Mouse (Mus musculus): ENCODE data around the gene Vac14. TPM values are rescaled to one million over a fixed set of nuclear protein-coding genes. Genes with fewer than 3 reads are reported as not detected.

Gene Vac14
- polyA plus RNA-seq, 1 experiment from 2014 or later: 29.3 TPM

DNA sequence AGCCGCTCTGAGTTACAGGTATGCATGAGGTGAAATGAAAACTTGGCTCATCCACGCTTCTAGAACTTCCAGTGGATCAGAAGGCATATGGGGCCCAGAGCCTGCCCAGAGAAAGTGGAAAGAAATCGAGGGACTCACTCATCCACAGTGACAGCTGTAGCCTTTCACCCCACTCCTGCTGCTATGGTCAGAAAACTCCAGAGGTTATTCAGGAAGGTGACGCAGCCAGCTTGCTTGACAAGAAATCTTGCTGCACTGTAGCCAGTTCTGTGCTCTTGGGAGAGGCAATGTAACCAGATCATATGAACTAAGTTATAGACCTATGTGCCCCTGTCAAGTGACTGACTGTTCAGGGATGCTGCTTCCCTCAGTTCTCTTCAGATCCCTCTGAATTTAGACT, 77.7 kb downstream of the Vac14 start:
- 89% methylated on average over 4 of the region's 4 CpGs for WGBS
- Histone ChIP-seq H3K36me3 (replicated peaks; ENCODE audit: control insufficient read depth, insufficient read depth, low read depth, low read length) (no peaks in the 10 kb centered on the region), H3K27ac (replicated peaks; ENCODE audit: low read depth, low read length) (no peak overlapping the region), H3K9ac (replicated peaks; ENCODE audit: low read length) (no peak overlapping the region), H3K4me3 (ENCODE audit: low read depth, low read length) (no peak overlapping the region), H3K4me2 (ENCODE audit: low read depth, low read length) (no peak overlapping the region), H3K9me3 (replicated peaks; ENCODE audit: control insufficient read depth, low read length) (no peaks in the 10 kb centered on the region), H3K27me3 (ENCODE audit: control insufficient read depth, insufficient read depth, low read length) (no peaks in the 10 kb centered on the region), H3K4me1 (ENCODE audit: control insufficient read depth, insufficient read depth, low read length) (no peaks in the 10 kb centered on the region)
- no peak for ATAC-seq (replicated peaks; ENCODE audit: insufficient number of reproducible peaks, low FRiP score, low TSS enrichment, low read depth)
- no peak for DNase-seq (ENCODE audit: low spot score)

DNA sequence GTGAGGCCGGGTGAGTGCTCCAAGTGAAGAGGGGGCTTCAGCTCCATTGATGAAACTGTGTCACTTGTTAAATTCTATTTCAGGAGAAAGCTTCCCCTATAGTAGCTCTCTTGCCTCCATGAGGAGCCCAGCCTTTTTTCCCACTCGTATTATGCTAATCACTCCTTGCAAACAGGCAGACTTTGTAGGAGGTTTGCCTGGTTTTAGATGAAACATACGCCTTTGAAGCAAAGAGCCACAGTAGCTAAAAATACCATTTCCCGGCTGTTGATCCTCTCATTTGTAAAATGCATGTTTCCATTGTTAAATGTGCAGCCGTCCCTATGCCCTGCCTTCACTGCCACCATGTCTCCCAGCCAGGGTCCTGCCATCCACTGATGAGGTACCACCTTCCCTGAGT, 79.2 kb downstream of the Vac14 start:
- Histone ChIP-seq H3K9me3 (replicated peaks; ENCODE audit: control insufficient read depth, low read length) (no peaks in the 10 kb centered on the region), H3K27me3 (ENCODE audit: control insufficient read depth, insufficient read depth, low read length) (no peaks in the 10 kb centered on the region), H3K27ac (replicated peaks; ENCODE audit: low read depth, low read length) (no peak overlapping the region), H3K36me3 (replicated peaks; ENCODE audit: control insufficient read depth, insufficient read depth, low read depth, low read length) (no peaks in the 10 kb centered on the region), H3K9ac (replicated peaks; ENCODE audit: low read length) (no peak overlapping the region), H3K4me1 (ENCODE audit: control insufficient read depth, insufficient read depth, low read length) (no peaks in the 10 kb centered on the region), H3K4me3 (ENCODE audit: low read depth, low read length) (no peak overlapping the region), H3K4me2 (ENCODE audit: low read depth, low read length) (no peak overlapping the region)
- no peak for ATAC-seq (replicated peaks; ENCODE audit: insufficient number of reproducible peaks, low FRiP score, low TSS enrichment, low read depth)
- no peak for DNase-seq (ENCODE audit: low spot score)
- WGBS: 83% methylated on average over 5 of the region's 5 CpGs

DNA sequence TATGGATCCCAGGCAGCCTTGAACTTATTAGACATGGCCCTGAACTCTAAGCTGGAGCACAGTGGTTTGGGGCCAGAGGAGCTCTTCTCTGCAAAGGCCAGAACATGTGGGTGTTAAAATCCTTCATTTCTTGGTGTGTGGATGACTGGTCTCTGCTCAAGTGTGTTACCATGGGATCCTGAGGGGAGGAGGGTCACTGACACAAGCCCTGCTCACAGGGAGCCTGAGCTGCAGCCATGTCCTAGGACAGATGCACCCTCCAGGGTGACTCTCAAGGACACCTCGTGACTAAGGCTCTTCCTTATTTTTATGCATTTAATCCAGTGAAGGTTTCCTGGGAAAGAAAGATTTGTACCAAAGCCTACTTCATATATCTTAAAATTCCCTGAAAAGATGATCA, 79.7 kb downstream of the Vac14 start:
- Histone ChIP-seq H3K4me1 (ENCODE audit: control insufficient read depth, insufficient read depth, low read length) (no peaks in the 10 kb centered on the region), H3K9me3 (replicated peaks; ENCODE audit: control insufficient read depth, low read length) (no peaks in the 10 kb centered on the region), H3K4me3 (ENCODE audit: low read depth, low read length) (no peak overlapping the region), H3K27ac (replicated peaks; ENCODE audit: low read depth, low read length) (no peak overlapping the region), H3K4me2 (ENCODE audit: low read depth, low read length) (no peak overlapping the region), H3K9ac (replicated peaks; ENCODE audit: low read length) (no peak overlapping the region), H3K27me3 (ENCODE audit: control insufficient read depth, insufficient read depth, low read length) (no peaks in the 10 kb centered on the region), H3K36me3 (replicated peaks; ENCODE audit: control insufficient read depth, insufficient read depth, low read depth, low read length) (no peaks in the 10 kb centered on the region)
- no peak for DNase-seq (ENCODE audit: low spot score)
- ATAC-seq (replicated peaks; ENCODE audit: insufficient number of reproducible peaks, low FRiP score, low TSS enrichment, low read depth): no peak
- 81% methylated on average over 1 of the region's 1 CpGs for WGBS

DNA sequence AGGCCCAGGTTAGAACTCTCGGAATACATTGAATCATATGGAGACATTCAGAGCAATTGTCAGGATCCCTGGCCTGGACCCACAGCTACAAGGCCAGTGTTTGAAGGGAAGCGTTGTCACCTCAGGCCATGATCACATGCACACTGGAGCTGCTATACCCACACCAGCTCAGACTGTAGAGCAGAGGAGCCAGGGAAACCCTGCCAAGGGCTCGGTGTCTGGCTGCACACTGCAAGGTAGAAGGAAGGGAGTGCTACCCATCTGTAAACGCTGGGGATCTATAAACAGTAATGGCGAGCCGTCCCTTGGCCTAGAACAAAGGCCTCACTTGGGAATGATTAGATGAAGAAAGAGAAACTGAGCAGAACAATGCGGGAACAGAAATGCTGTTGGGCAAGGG, 81.1 kb downstream of the Vac14 start:
- Histone ChIP-seq H3K27ac (replicated peaks; ENCODE audit: low read depth, low read length) (no peak overlapping the region), H3K4me2 (ENCODE audit: low read depth, low read length) (no peak overlapping the region), H3K4me3 (ENCODE audit: low read depth, low read length) (no peak overlapping the region), H3K27me3 (ENCODE audit: control insufficient read depth, insufficient read depth, low read length) (no peaks in the 10 kb centered on the region), H3K36me3 (replicated peaks; ENCODE audit: control insufficient read depth, insufficient read depth, low read depth, low read length) (no peaks in the 10 kb centered on the region), H3K9ac (replicated peaks; ENCODE audit: low read length) (no peak overlapping the region), H3K4me1 (ENCODE audit: control insufficient read depth, insufficient read depth, low read length) (no peaks in the 10 kb centered on the region), H3K9me3 (replicated peaks; ENCODE audit: control insufficient read depth, low read length) (no peaks in the 10 kb centered on the region)
- ATAC-seq (replicated peaks; ENCODE audit: insufficient number of reproducible peaks, low FRiP score, low TSS enrichment, low read depth): no peak
- 85% methylated on average over 7 of the region's 7 CpGs for WGBS
- DNase-seq (ENCODE audit: low spot score): no peak

DNA sequence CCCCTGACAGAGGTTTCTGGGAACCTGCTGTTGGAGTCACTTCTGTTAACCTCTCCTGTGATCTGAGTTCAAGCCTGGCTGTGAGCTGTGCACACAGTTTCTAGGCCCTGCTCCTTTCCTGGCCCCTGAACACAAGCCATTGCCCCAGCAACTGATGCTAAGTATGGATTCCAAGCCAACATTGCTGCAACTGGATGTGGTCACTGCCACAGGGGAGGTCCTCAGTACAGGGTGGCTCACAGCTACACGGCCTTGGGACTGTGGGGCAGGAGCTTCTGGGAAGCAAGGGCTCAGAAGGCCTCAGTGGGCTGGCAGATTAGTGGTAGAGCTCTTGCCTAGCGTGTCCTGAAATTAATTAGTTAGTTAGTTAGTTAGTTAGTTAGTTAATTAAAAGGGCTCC, 82.2 kb downstream of the Vac14 start:
- Histone ChIP-seq H3K27me3 (ENCODE audit: control insufficient read depth, insufficient read depth, low read length) (no peaks in the 10 kb centered on the region), H3K4me3 (ENCODE audit: low read depth, low read length) (no peak overlapping the region), H3K4me1 (ENCODE audit: control insufficient read depth, insufficient read depth, low read length) (no peaks in the 10 kb centered on the region), H3K4me2 (ENCODE audit: low read depth, low read length) (no peak overlapping the region), H3K9me3 (replicated peaks; ENCODE audit: control insufficient read depth, low read length) (no peaks in the 10 kb centered on the region), H3K9ac (replicated peaks; ENCODE audit: low read length) (no peak overlapping the region), H3K36me3 (replicated peaks; ENCODE audit: control insufficient read depth, insufficient read depth, low read depth, low read length) (no peaks in the 10 kb centered on the region), H3K27ac (replicated peaks; ENCODE audit: low read depth, low read length) (no peak overlapping the region)
- ATAC-seq (replicated peaks; ENCODE audit: insufficient number of reproducible peaks, low FRiP score, low TSS enrichment, low read depth): no peak
- DNase-seq (ENCODE audit: low spot score): no peak
- WGBS: 89% methylated on average over 2 of the region's 2 CpGs

DNA sequence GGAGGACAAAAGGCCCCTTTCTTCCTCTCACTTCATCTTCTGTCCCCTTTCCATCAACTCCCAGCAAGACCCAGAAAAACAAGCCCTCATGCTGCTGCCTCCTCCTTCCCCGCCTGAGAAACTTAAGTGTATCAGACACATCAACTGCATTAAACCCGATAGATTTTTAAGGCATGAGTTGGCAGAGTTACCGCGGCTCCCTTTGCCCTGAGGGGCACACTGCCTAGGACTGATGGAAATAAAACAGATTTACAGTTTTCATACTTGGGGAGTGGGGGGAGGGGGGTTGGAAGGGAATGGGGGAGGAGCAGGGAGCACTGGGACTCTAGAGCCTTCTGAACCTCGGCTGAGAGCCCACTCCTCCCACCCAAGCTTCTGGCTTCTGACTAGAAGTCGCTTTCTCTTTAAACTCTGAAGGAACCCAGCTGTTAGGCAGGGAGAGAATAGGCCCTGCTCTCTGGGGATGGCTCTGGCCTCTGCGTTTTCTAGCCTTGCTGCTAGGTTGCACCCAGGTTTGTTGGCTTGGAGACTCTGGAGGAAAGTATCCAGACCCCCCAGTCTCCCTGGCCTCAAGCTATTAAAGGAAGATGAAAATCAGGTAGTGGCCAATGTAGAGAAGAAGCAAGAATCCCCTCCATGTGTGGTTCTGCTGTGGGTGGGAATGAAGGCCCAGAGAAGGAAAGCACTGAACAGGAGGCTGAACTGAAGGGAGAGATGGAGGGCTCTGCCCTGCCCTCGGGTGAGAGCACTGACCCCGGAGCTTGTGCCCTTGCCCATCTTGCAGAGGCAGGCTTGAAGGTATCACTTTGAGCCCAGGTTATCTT, 84.5 kb downstream of the Vac14 start:
- 44% methylated on average over 9 of the region's 9 CpGs for WGBS
- H3K36me3 ChIP-seq (replicated peaks; ENCODE audit: control insufficient read depth, insufficient read depth, low read depth, low read length): no peaks in the 10 kb centered on the region

DNA sequence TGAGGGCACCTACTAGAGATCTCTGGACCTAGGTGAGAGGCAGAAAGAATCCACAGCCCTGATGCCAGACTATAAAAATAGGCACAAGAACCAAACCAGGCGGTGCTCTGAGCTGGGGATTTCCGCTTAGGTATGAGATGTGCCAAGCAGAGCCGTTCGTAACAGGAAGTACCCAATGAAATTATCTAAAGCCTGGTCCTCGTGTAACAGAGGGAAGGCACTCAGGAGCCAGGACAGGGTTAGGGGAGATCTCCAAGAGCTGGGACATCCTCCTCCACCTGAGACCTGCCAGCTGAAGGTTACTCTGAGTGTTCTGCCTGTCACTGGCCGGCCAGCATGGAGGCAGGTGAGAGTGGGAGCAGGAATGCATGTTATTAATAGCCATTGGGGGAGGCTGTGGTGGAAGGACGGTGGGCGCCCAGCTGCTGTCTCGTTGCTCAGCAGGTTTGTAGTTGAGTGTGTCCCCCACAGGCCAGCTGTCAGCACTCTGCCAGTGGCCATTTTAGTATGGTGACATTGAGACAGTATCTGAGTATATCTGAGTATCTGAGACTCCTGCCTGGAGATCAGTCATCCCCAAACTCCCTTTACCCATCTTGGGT, 85.2 kb downstream of the Vac14 start:
- DNase-seq (ENCODE audit: low spot score) (no peak), ATAC-seq (replicated peaks; ENCODE audit: insufficient number of reproducible peaks, low FRiP score, low TSS enrichment, low read depth) (no peak)
- H3K4me1 ChIP-seq (ENCODE audit: control insufficient read depth, insufficient read depth, low read length): no peaks in the 10 kb centered on the region

More for the DNA sequence above, 84.5 kb downstream of the Vac14 start:
- Histone ChIP-seq H3K4me2 (ENCODE audit: low read depth, low read length) (no peak overlapping the region), H3K9ac (replicated peaks; ENCODE audit: low read length) (no peak overlapping the region), H3K27ac (replicated peaks; ENCODE audit: low read depth, low read length) (peak overlapping the region; percentile 6; the same call in 1 of the 2 replicates), H3K27me3 (ENCODE audit: control insufficient read depth, insufficient read depth, low read length) (no peaks in the 10 kb centered on the region), H3K4me1 (ENCODE audit: control insufficient read depth, insufficient read depth, low read length) (no peaks in the 10 kb centered on the region), H3K9me3 (replicated peaks; ENCODE audit: control insufficient read depth, low read length) (no peaks in the 10 kb centered on the region), H3K4me3 (ENCODE audit: low read depth, low read length) (no peak overlapping the region)
- DNase-seq (ENCODE audit: low spot score) (no peak), ATAC-seq (replicated peaks; ENCODE audit: insufficient number of reproducible peaks, low FRiP score, low TSS enrichment, low read depth) (no peak)

DNA sequence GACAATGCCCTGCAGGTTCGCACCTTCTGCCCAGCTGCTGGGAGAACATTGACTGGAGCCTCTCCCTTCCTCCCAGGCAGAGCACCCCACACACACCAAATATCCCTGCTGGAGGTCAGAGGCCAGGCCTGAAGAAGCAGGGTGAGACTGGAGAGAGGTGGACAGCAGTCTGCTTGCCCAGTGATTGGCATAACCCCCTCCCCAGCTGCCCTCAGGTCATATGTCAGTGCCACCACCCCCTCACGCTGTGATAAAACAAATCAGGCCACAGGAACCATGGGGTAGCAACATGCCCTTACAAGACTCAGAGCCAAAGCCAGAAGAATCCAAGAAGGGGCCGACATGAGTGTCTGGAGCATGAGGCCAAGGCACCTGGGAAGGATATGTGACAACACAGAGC, 85.7 kb downstream of the Vac14 start:
- H3K4me3 ChIP-seq (ENCODE audit: low read depth, low read length): no peak overlapping the region
- no peaks in the 10 kb centered on the region for H3K27me3 ChIP-seq (ENCODE audit: control insufficient read depth, insufficient read depth, low read length)
- no peak overlapping the region for H3K27ac ChIP-seq (replicated peaks; ENCODE audit: low read depth, low read length)
- no peaks in the 10 kb centered on the region for H3K9me3 ChIP-seq (replicated peaks; ENCODE audit: control insufficient read depth, low read length)
- H3K36me3 ChIP-seq (replicated peaks; ENCODE audit: control insufficient read depth, insufficient read depth, low read depth, low read length): no peaks in the 10 kb centered on the region
- H3K4me1 ChIP-seq (ENCODE audit: control insufficient read depth, insufficient read depth, low read length): no peaks in the 10 kb centered on the region
- DNase-seq (ENCODE audit: low spot score) (no peak), ATAC-seq (replicated peaks; ENCODE audit: insufficient number of reproducible peaks, low FRiP score, low TSS enrichment, low read depth) (no peak)
- 68% methylated on average over 3 of the region's 3 CpGs for WGBS
- H3K9ac ChIP-seq (replicated peaks; ENCODE audit: low read length): no peak overlapping the region
- no peak overlapping the region for H3K4me2 ChIP-seq (ENCODE audit: low read depth, low read length)

More for the DNA sequence above, 85.2 kb downstream of the Vac14 start:
- no peaks in the 10 kb centered on the region for H3K36me3 ChIP-seq (replicated peaks; ENCODE audit: control insufficient read depth, insufficient read depth, low read depth, low read length)
- WGBS: 78% methylated on average over 9 of the region's 9 CpGs
- H3K9me3 ChIP-seq (replicated peaks; ENCODE audit: control insufficient read depth, low read length): no peaks in the 10 kb centered on the region
- H3K27me3 ChIP-seq (ENCODE audit: control insufficient read depth, insufficient read depth, low read length): no peaks in the 10 kb centered on the region
- no peak overlapping the region for H3K27ac ChIP-seq (replicated peaks; ENCODE audit: low read depth, low read length)
- H3K4me3 ChIP-seq (ENCODE audit: low read depth, low read length): no peak overlapping the region
- no peak overlapping the region for H3K4me2 ChIP-seq (ENCODE audit: low read depth, low read length)
- H3K9ac ChIP-seq (replicated peaks; ENCODE audit: low read length): no peak overlapping the region

Measured in embryonic facial prominence, embryonic 11.5 days (tissue).